Mouse (Mus musculus) hindlimb bud, embryonic 11.5 days (tissue): ENCODE measurements around the gene Bicc1.

Source experiments
- DNase-seq: peaks from one replicate; pipeline ENCODE4 v3.0.0-alpha.2; 2012; ENCODE audit warnings: low read depth, low spot score; ENCODE audit errors: extremely low spot score

The Bicc1 gene

DNA sequence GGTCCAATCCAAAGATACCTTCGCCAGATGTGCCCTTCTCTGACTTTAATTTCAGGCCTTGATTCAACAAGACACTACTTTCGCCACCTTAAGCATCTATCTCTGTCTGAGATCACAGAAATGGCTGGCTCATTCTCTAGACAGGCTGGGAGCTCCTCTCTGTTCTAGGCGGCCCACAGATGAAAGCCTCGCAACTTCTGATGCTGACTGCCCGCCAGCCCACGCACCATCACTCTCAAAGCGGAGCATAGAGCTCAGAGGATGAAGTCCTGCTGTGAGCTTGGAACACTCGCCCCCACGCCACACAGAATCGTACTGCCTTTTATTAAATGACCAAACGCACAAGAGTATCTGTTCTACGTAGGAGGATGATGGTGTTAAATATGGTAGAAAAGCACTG, 949 bp upstream of the Bicc1 start:
- no peak for DNase-seq

DNA sequence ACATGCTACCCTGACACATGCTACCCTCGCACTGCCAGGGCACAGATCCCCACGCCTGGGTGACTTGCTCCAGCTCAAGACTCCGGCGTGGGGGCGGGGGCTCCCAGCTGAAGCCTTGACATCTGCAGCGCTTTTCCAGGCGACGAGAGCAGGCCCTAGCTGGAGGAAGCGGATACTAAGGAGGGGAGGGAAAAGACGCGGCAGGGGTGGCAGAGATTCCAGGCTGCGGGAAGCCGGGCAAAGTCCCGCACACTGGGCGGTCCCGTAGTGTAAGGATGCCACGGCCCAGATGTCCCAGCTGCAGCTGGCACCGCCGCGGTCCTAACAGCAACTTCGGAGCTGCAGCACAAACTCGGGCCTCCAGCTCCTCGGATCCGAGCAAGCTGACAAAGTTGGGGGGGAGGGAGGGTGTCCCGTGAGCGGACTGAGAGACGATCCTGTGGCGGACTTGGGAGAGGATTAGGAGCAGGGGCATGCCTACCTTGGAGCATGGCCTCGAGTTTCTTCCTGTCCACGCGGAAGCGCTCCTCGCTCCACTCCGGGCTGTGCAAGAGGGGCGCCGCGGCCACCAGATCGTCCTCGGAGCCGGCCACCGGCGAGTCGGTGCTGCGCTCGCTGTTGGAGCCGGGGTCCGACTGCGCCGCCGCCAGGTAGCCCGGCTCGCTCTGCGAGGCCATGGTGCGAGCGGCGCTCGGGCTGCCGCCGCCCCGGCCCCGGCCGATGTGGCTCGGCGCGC, 392 bp downstream of the Bicc1 start:
- DNase-seq: no peak

DNA sequence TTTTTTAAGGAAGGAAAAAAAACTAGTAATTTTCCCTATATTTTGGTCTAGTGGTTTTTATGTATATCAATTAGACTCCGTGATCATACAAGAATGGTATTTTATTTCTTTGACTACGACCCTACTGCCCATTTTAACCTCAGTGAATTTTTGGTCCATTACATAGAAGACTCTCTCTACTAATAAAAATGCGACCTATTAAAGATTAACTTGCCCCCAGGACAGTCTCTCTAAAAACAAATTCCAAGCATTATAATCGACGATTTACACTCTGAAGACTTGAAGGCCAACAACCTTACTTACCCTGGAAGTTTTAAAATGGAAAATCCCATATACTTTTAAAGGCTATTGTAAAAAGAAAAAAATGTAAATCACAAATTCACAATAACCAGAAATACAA, 2.9 kb downstream of the Bicc1 start:
- DNase-seq: no peak

DNA sequence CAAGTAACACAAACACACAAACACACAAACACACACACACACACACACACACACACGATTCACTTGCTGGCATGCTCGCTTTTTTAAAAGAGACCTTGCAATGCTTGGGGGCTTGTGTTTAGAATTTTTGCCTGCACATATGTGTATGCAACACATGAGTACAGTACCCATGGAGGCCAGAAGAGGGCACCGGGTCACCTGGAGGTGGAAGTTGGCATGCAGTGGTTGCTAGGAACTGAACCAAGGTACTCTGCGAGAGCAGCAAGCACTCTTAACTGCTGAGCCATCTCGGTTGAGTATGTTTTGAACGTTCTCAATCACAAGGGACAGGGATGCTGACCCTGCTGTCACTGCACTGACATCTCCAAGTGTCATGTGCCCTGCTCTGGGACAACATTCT, 5.9 kb downstream of the Bicc1 start:
- DNase-seq: no peak

DNA sequence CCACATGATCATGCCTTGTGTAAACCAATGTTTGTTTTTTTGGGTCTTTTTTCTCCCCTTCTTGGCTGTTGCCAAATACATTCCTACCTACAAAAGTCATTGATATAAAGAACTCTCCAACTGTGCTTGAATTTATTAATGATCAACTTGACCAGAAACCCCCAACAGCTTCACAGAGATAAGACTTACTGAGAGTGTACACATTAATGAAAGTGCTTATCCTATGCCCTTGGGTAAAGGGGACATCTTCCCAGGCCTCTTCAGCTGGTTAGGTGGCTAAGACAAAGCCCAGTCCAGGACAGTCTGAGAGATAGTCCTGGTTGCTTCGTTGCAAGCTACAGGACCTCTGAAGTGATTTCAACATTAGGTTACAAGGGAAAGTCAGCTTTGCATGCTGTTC, 6.4 kb downstream of the Bicc1 start:
- DNase-seq: no peak

DNA sequence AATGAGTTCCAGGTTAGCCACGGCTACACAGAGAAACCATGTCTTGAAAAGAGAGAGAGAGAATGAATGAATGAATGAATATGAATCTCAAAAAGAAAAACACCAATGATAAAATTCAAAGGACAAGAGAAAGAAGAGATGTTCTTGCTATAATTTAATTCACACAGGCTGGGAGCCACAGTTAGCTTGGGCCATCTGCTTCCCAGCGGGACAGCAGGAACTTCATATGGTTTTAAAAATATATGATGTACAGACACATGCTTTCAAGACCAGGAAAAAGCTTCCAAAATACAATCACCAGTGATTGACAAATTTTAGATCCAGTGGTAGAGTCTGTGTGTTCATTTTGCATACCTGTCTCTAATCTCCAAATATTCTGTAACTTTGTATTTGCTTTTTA, 9.0 kb downstream of the Bicc1 start:
- no peak for DNase-seq

DNA sequence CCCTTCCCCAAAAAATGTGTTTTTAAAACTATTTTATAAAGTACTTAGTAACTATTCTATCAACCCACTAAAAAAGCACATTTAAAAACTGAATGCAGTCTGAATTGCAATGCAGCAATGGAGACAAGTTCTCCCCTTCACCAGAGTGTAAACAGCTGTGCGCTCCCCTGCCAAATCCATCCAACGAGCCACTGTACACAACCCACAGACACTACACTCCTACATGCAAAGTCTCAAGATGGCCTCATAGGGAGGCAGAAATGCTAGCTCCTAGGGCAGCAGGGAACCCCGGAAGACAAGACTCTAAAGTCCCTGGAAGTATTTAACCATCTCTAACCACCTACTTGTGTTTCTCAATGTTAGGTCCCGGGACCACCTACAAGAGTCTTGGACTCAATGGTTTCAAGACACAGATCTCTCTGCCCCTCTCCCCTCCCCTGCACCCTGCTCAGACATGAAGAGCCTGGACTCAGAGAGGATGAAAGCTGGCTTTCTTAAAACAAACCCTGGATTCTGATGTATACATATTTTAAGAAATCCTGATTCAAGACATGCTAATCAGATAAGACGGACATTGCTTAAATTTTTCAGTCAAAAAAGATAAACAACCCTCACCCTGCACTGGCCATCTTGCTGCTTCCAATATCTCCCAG, 10.4 kb downstream of the Bicc1 start:
- no peak for DNase-seq

DNA sequence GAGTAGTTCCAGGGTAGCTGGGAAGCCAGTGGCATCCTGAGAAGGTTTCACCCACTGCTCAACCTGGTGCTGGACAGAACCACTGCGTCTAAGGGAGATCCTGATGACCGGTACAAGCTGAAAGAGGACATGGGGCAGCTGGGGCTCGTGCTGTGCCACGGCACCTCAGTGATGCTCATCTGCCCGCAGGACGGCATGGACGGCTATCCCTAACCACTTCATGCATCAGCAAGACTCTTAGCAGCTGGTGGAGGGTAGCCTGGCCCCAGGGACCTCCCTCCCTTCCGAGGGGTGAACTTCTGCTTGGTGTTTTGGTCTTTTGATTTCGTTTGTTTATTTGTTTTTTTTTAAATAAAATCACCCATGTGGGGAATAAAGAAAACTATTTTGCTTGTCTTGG, 11.3 kb downstream of the Bicc1 start:
- no peak for DNase-seq

DNA sequence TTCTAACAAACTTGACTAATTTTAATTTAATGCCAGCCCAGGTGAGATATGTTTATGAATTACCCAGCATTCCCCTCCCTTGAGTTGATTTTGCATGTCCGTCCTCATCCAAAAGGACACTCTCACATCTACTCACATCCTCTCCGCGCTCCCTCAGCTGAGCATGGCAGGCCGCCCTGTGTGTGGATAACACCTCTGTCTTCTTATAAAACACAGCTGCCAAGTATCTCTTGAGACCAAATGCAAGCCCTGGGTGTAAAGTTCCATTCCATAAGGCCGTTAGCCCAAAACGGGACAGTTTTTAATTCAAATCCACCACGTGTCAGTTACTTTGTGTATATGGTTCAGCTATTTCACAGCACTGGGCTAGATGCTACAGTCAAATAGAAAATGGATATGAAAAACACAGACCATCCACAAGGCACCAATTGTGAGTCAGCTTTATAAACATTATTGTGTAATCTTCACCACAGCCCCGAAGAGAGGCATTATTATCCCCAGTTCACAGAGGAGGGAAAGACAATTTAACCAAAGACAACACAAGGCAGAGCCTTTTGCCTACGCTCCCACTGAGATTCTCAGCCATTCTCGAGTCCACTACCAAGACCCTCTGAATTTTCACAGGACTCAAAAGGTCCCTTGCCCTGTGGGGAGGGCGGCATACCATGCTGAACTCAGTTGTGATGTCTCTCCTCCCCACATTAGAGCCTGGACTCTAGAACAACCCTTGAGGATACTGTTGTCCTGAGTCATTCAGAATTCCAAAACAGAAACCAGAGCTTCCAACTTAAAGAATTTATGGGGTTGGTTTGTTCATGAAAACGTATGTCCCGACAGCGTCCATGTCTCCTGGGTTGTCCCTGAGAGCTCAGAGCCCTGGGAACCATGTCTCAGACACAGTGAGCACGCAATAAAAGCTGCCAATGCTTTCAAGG, 12.6 kb downstream of the Bicc1 start:
- DNase-seq: no peak

DNA sequence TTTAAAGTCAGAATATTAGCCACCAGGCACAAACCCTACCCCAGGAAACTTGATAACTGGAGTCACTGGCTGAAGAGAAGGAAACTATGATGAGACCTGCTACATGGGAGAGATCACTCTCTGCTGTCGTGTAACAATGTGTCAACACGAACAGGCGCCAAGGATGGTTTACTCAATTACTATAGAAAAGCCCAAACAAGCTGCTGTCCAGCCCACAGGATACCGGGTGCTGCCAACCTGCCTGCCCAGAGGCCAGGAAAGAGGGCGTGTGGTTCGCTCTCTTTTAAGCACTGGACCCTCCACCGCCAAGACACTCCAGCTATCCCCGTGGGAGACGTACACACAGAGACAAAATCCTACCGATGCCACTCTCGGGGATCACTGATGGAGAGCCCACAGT, 13.7 kb downstream of the Bicc1 start:
- DNase-seq: no peak

DNA sequence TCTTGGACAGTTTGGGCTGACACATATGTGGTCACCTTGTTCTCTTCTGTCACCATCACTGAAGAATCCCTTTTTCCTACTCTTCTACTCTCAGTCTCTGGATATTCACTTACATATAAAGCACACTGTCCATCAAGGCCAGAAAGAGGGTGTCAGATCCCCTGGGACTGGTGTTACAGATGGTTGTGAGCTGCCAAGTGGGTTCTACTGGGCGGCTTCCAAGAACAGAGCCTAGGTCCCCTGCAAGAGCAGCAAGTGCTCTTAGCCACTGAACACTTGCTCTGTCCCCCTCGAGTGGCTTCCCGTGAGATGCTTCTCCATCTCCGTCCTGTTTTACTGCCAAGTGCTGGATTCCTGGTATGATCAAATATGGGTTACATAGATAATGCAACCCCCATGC, 15.3 kb downstream of the Bicc1 start:
- DNase-seq: no peak

DNA sequence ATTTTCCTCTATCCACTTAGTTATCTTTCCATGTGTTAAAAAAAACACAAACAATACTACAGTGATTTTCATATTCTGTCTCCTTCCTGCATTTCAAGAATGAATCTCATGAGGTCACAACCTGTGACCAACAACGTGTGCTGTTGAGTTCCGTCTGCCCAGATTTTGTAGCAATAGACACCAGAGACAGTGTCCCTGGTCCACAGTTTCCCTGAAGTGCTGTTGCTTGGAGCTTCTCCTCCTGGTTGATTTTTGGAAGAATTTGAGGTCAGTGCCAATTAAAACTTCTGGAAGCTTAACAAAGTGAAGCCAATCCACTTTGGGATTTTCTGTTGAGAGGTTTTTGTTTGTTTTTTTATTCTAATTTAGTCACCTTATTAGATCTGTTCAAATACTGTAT, 16.9 kb downstream of the Bicc1 start:
- no peak for DNase-seq

DNA sequence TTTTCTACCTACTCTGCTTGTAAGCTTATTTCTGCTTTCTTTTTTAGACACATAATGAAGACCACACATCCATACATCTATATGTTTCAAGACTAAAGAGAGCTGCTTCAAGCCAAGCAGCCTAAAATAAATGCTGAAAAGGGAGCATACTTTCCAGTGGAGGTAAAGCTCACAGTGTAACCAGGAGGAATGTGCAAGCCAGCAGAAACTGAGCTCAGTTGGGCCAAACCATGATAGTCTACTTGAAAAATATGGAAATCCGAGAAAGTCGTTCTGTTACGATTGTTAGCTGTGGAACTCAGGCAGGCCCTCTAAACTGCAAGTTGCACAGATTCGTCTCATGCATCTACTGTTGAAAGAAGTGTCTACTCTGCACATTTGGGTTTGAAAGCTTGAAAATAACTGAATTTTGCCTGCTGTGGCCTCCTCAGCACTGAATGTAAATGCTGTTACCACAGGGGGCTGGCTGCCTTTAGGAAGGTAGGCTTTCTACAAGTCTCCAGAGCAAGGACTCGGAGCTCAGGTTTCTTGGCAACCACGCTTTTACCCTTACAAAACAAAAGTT, 19.1 kb downstream of the Bicc1 start:
- no peak for DNase-seq

DNA sequence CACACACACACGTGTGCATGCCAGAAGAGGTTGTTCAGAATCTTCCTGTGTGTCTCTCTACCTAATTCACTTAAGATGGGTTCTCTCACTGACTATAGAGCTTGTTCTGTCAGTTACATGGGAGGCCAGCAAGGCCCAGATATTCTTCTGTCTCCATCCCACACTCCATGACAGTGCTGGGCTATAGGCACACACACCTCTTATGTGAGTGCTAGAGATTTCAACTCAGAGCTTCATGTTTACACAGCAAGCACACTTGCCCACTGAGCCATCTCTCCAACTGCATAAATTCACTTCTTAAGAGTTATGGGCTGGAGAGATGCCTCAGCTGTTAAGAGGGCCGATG, 20.7 kb downstream of the Bicc1 start:
- no peak for DNase-seq

DNA sequence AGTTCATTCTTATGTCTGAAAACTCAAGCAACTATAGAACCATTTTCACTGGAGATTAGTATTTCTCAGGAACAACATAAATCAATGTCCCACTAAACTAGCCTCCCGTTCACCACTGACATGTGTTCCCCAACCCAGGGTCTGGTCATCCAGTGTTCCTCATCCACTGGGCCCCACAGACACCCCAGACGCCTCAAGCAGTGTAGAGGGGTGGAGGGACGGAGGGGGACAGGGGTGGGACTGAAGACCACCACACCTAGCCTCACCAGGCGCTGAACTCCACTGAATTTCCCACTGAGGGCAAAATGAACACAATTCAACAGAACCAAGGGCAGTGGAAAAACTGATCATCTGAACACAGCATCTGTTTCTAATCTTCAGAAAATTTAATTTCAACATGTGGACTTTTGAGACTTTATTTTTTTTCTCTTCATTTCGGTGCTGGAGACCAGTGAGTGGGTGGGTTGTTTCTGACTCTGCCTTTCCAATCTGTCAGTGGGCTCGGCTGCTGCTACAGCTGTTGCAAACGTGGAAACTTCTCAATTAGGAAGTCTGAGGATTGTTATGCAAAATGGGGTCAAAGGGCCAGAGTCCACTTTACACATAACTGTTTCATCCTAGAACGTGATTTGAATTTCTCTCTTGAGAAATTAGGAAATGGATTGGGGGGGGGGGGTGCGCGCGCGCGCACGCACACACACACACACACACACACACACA, 21.2 kb downstream of the Bicc1 start:
- no peak for DNase-seq

DNA sequence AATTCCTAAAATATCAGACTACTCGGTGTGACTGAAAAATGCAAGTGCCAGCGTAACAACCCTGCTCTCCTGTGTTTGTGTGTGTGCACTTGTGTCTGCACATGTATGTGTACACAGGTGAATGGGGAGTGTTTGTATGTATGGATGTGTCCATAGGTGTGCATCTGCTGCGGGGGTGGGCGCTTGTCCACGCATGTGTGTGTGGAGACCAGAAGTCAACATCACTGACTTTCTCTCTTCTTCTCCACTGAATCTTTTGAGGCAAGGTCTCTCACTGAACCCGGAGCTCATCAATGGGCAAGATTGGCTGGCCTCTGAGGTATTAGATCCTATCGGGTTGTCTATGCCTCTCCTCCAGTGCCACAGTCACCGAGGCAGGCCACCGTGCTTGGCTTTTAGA, 21.9 kb downstream of the Bicc1 start:
- DNase-seq: no peak

DNA sequence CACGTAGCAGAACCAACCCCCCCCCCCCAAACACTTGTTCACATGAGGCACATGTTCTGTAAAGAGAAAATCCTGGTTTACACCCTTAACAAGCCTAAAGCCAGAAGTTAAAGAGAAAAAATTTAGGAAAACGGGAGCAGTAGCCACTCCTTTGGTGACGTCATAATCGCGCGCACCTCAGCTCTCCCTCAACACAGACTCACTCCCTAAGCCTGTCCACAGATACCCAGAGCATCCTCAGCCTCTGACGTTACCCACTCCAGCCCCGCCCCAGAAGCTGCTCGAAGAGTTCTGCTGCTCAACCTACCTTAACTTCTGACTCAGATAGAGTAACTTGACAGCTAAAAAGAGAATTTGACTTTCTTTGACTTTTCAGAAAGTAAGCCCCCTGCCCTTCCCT, 28.2 kb downstream of the Bicc1 start:
- DNase-seq: no peak

DNA sequence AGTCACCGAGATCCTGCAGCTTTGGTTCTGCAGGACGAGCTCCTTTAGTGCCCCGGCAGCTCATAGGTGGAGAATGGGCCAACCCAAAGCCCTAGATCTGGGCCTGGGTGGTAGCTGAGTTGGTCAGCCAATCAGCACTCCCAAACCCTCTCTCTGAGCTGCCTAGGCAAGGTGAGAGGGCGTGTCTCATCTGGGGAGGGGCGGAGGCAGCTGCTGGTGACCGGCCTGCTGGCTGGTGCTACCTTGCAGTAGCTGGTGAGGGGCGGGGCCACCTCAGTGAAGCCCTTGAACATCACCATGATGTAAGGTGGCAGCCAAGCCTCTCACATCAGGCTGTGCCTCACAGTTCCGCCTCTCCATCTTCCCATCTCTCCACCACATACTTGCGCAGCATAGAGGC, 29.2 kb downstream of the Bicc1 start:
- DNase-seq: no peak

DNA sequence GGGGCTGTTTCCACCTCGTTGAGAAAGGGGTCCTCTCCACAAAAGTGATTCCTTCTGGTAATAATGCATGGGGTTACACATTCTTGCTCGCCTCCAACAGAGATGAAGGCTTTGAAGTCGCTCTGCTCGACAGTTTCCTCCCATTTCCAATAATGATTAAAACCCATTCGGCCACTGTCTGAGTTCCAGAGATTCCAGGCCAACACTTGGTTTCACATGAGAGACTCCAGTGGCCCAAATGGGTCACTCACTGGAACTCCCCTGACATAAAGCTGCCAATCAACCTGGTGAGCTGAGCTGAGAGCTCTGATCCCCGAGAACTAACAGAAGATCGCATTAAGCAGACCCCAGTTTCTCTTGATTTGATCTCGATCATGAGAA, 31.6 kb downstream of the Bicc1 start:
- DNase-seq: no peak

DNA sequence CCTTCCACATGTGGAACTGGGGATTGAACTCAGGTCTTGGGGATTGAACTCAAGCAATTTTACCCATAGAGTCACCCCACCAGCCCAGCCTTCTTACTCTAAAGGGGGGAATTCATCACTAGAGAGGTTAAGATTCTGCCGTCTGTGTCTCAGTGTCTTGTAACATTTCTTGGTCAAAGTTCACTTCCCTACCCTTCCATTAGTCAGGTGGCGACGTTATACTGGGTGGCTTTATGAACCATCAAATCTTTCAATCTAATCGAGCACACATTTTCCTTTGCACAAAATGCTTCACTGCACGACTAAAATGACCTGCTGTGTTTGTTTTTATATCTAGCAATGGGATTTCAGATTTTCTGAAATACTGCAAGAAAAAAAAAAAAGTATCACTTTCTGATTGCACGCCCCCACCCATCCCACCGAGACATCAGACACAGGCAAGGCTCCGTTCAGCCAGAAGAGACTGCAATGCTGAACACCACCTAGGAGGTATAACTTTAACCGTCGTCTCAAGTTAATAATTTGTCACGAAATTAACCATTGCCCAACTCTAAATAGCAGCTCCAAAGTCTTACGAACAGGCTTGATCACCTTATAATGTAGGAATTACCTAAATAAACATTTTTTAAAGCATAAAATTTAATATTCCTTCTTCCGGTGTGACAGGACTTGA, 32.1 kb downstream of the Bicc1 start:
- DNase-seq: no peak

DNA sequence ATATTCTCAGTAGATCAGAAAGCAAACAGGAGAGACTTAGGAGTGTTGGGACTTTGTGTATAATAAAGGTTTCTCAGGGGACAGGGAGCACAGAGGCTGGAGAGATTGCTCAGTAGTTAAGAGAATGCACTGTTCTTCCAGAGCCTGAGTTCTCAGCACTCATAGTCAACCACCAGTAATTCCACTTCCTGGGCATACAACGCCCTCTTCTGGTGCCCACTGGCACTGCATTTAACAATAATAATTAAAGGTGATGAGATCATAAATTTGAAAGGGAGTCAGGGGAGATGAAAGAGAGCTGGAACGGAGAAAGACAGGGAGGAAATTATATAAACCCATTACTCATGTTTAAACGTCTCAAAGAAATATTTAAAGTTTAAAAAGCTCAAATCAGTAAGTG, 35.5 kb downstream of the Bicc1 start:
- DNase-seq: no peak
